Mouse (Mus musculus): Measurements from ENCODE around the gene Bloc1s5.
"Not testable (repeated sequence)": the region's sequence is repeated elsewhere in the genome, so short reads cannot be mapped to it uniquely, and the experiment has no call there.

Bloc1s5 gene

GRCm38 (mm10) chr13:38618001-38618630 lies 16.8 kb downstream of the Bloc1s5 start:
- not testable (repeated sequence) for DNase-seq (ENCODE audit: low read depth, low spot score)

- DNase-seq (ENCODE audit: low read depth, low spot score), result no peak
These were observed 18.0 kb downstream of the Bloc1s5 start for GRCm38 (mm10) chr13:38616887-38617286.

- no peak for DNase-seq (ENCODE audit: low read depth, low spot score)
These were observed 19.3 kb downstream of the Bloc1s5 start for GRCm38 (mm10) chr13:38615656-38616055.

- no peak for DNase-seq (ENCODE audit: low read depth, low spot score)
These were observed 20.6 kb downstream of the Bloc1s5 start for GRCm38 (mm10) chr13:38614298-38614697.

- DNase-seq (ENCODE audit: low read depth, low spot score), result no peak
These were observed 21.3 kb downstream of the Bloc1s5 start for GRCm38 (mm10) chr13:38613583-38613982.

GRCm38 (mm10) chr13:38612608-38613007 lies 22.3 kb downstream of the Bloc1s5 start:
- DNase-seq (ENCODE audit: low read depth, low spot score), result no peak

- no peak for DNase-seq (ENCODE audit: low read depth, low spot score)
These were observed 22.7 kb downstream of the Bloc1s5 start for GRCm38 (mm10) chr13:38612179-38612578.

- no peak for DNase-seq (ENCODE audit: low read depth, low spot score)
These were observed 24.6 kb downstream of the Bloc1s5 start for GRCm38 (mm10) chr13:38610336-38610735.

- DNase-seq (ENCODE audit: low read depth, low spot score), result no peak
These were observed 27.8 kb downstream of the Bloc1s5 start for GRCm38 (mm10) chr13:38607130-38607529.

- DNase-seq (ENCODE audit: low read depth, low spot score), result no peak
These were observed 29.6 kb downstream of the Bloc1s5 start for GRCm38 (mm10) chr13:38605353-38605752.

- peak; percentile 84 for DNase-seq (ENCODE audit: low read depth, low spot score)
These were observed 31.9 kb downstream of the Bloc1s5 start for GRCm38 (mm10) chr13:38602966-38603365.

- no peak for DNase-seq (ENCODE audit: low read depth, low spot score)
These were observed 32.6 kb downstream of the Bloc1s5 start for GRCm38 (mm10) chr13:38602243-38602832.

GRCm38 (mm10) chr13:38600811-38601210 lies 34.1 kb downstream of the Bloc1s5 start:
- DNase-seq (ENCODE audit: low read depth, low spot score), result no peak

- DNase-seq (ENCODE audit: low read depth, low spot score), result peak; percentile 34
These were observed 37.8 kb downstream of the Bloc1s5 start for GRCm38 (mm10) chr13:38597076-38597475.

GRCm38 (mm10) chr13:38596461-38596860 lies 38.4 kb downstream of the Bloc1s5 start:
- DNase-seq (ENCODE audit: low read depth, low spot score), result no peak

- no peak for DNase-seq (ENCODE audit: low read depth, low spot score)
These were observed 41.8 kb downstream of the Bloc1s5 start for GRCm38 (mm10) chr13:38593114-38593513.

GRCm38 (mm10) chr13:38587350-38587749 lies 47.6 kb downstream of the Bloc1s5 start:
- no peak for DNase-seq (ENCODE audit: low read depth, low spot score)

- no peak for DNase-seq (ENCODE audit: low read depth, low spot score)
These were observed 48.5 kb downstream of the Bloc1s5 start for GRCm38 (mm10) chr13:38586451-38586850.

GRCm38 (mm10) chr13:38582768-38583167 lies 52.1 kb downstream of the Bloc1s5 start:
- no peak for DNase-seq (ENCODE audit: low read depth, low spot score)

- DNase-seq (ENCODE audit: low read depth, low spot score), result no peak
These were observed 54.1 kb downstream of the Bloc1s5 start for GRCm38 (mm10) chr13:38580601-38581457.

- no peak for DNase-seq (ENCODE audit: low read depth, low spot score)
These were observed 54.8 kb downstream of the Bloc1s5 start for GRCm38 (mm10) chr13:38579971-38580600.

- DNase-seq (ENCODE audit: low read depth, low spot score), result peak; percentile 46
These were observed 60.2 kb downstream of the Bloc1s5 start for GRCm38 (mm10) chr13:38574668-38575067.

Measured in brain, adult 2 months (tissue).